Mouse (Mus musculus) intestine, embryonic 14.5 days (tissue): ENCODE measurements around the gene C1ql4. TPM values are rescaled to one million over a fixed set of nuclear protein-coding genes. Genes with fewer than 3 reads are reported as not detected.
"Not testable (repeated sequence)": the region's sequence is repeated elsewhere in the genome, so short reads cannot be mapped to it uniquely, and the experiment has no call there.

Experiments
- ATAC-seq: fragments of 200-750 bp; cut with Nextera tagmentation; replicated peaks from 2 replicates; pipeline ENCODE4 v1.8.0; 2017; ENCODE audit warnings: low read depth, moderate number of reproducible peaks, moderate TSS enrichment, moderate library complexity; ENCODE audit not compliant: low FRiP score, low TSS enrichment
- DNase-seq: peaks from one replicate; pipeline ENCODE4 v3.0.0-alpha.2; 2018; ENCODE audit warnings: low spot score
- H3K27ac ChIP-seq: fragments of 300-500 bp; sonication (generic); 2 replicates; pipeline ENCODE4 v1.5.1; 2014; ENCODE audit warnings: low read depth, mild to moderate bottlenecking, control low read depth
- H3K27me3 ChIP-seq: fragments of 300-500 bp; sonication (generic); replicated peaks from 2 replicates; pipeline ENCODE4 v1.6.1; 2014; ENCODE audit warnings: low read length, control low read depth; ENCODE audit not compliant: control insufficient read depth, insufficient read depth
- H3K36me3 ChIP-seq: fragments of 300-500 bp; sonication (generic); 2 replicates; pipeline ENCODE4 v1.6.1; 2014; ENCODE audit warnings: low read length, control low read depth; ENCODE audit not compliant: control insufficient read depth, insufficient read depth
- H3K4me1 ChIP-seq: fragments of 300-500 bp; sonication (generic); replicated peaks from 2 replicates; pipeline ENCODE4 v1.6.1; 2014; ENCODE audit warnings: low read length, control low read depth, mixed read lengths; ENCODE audit not compliant: control insufficient read depth, insufficient read depth
- H3K4me2 ChIP-seq: fragments of 300-500 bp; sonication (generic); 2 replicates; pipeline ENCODE4 v1.6.1; 2014; ENCODE audit warnings: low read length
- H3K4me3 ChIP-seq: fragments of 300-500 bp; sonication (generic); 2 replicates; pipeline ENCODE4 v1.5.1; 2014; ENCODE audit warnings: low read depth, low read length, control low read depth, mixed read lengths
- H3K9ac ChIP-seq: fragments of 300-500 bp; sonication (generic); 2 replicates; pipeline ENCODE4 v1.6.1; 2014; ENCODE audit warnings: mild to moderate bottlenecking, low read length
- H3K9me3 ChIP-seq: fragments of 300-500 bp; sonication (generic); 2 replicates; pipeline ENCODE4 v1.6.1; 2016; ENCODE audit warnings: low read length, control low read depth; ENCODE audit not compliant: control insufficient read depth
- WGBS: fragments of 180-500 bp; shearing (Covaris S2); extraction: QIAGEN DNeasy Blood & Tissue Kit; methylation state at CpG from one replicate; pipeline ENCODE4 v1.1.7; 2014; 5-methylcytosine and 5-hydroxymethylcytosine counted together
- polyA plus RNA-seq: library from polyadenylated mRNA; unstranded; fragments of >200 nt; fragmentation: Nextera tagmentation; extraction: Ambion mirVana; gene quantifications from 2 replicates; pipeline ENCODE4 v1.2.1, GENCODE M21; 2014

The C1ql4 gene
- polyA plus RNA-seq, 1 experiment from 2014 or later, result 0.16 TPM

- H3K9me3 ChIP-seq, result no peaks in the 10 kb centered on the region
- ATAC-seq, result no peak
- 33% methylated on average over 13 of the region's 13 CpGs for WGBS
- no peaks in the 10 kb centered on the region for H3K4me1 ChIP-seq
- H3K27me3 ChIP-seq, result peaks cover 19% of the 10 kb centered on the region
- peak; percentile 78 for DNase-seq
- H3K36me3 ChIP-seq, result no peaks in the 10 kb centered on the region
- peak overlapping the region; percentile 15; the same call in 1 of the 2 replicates for H3K4me2 ChIP-seq
- no peak overlapping the region for H3K4me3 ChIP-seq
- no peak overlapping the region for H3K9ac ChIP-seq
- H3K27ac ChIP-seq, result no peak overlapping the region
Observed at GRCm38 (mm10) chr15:99049473-99050253, 38.0 kb downstream of the C1ql4 start.

DNA sequence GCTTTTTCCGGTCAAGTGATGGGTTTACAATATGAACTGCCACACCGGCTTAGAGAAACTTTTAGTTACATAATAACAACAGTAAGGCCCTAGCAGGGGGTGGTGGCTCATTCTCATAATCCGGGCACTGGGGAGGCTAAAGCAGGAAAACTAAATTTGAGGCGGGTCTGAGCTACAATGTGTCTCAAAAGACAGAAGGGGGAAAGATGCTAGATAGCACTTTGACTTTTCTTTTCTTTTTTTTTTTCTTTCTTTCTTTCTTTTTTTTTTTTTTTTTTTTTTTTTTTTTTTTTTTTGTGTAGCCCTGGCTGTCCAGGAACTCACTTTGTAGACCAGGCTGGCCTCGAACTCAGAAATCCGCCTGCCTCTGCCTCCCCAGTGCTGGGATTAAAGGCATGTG, 41.9 kb downstream of the C1ql4 start:
- not testable (repeated sequence) for H3K4me1 ChIP-seq, H3K4me3 ChIP-seq, H3K27ac ChIP-seq, ATAC-seq, DNase-seq, H3K27me3 ChIP-seq, H3K36me3 ChIP-seq, H3K4me2 ChIP-seq, H3K9ac ChIP-seq, H3K9me3 ChIP-seq
- 83% methylated on average over 6 of the region's 6 CpGs for WGBS

GRCm38 (mm10) chr15:99044854-99045253, 42.8 kb downstream of the C1ql4 start:
- ATAC-seq (peak; percentile 29; the same call in 1 of the 2 replicates), DNase-seq (no peak)
- no peaks in the 10 kb centered on the region for H3K4me1 ChIP-seq
- no peaks in the 10 kb centered on the region for H3K36me3 ChIP-seq
- H3K27ac ChIP-seq, result no peak overlapping the region
- no peak overlapping the region for H3K9ac ChIP-seq
- H3K27me3 ChIP-seq, result no peaks in the 10 kb centered on the region
- 30% methylated on average over 3 of the region's 3 CpGs for WGBS
- H3K4me2 ChIP-seq, result no peak overlapping the region
- no peak overlapping the region for H3K4me3 ChIP-seq
- H3K9me3 ChIP-seq, result no peaks in the 10 kb centered on the region

- no peak overlapping the region for H3K4me2 ChIP-seq
- H3K27ac ChIP-seq, result no peak overlapping the region
- DNase-seq (no peak), ATAC-seq (no peak)
- no peaks in the 10 kb centered on the region for H3K9me3 ChIP-seq
- H3K4me3 ChIP-seq, result no peak overlapping the region
- WGBS, result 82% methylated on average over 5 of the region's 5 CpGs
- no peaks in the 10 kb centered on the region for H3K4me1 ChIP-seq
- H3K9ac ChIP-seq, result no peak overlapping the region
- no peaks in the 10 kb centered on the region for H3K27me3 ChIP-seq
- H3K36me3 ChIP-seq, result peaks cover 9% of the 10 kb centered on the region
Observed at GRCm38 (mm10) chr15:99042334-99042733, 45.3 kb downstream of the C1ql4 start.

GRCm38 (mm10) chr15:99040920-99041856, 46.4 kb downstream of the C1ql4 start:
- no peaks in the 10 kb centered on the region for H3K9me3 ChIP-seq
- 64% methylated on average over 21 of the region's 21 CpGs for WGBS
- H3K4me3 ChIP-seq, result no peak overlapping the region
- no peak overlapping the region for H3K9ac ChIP-seq
- H3K4me1 ChIP-seq, result no peaks in the 10 kb centered on the region
- peaks cover 16% of the 10 kb centered on the region for H3K36me3 ChIP-seq
- no peaks in the 10 kb centered on the region for H3K27me3 ChIP-seq
- H3K4me2 ChIP-seq, result no peak overlapping the region
- H3K27ac ChIP-seq, result no peak overlapping the region
- ATAC-seq (no peak), DNase-seq (no peak)

- DNase-seq (no peak), ATAC-seq (no peak)
- 64% methylated on average over 26 of the region's 26 CpGs for WGBS
- no peak overlapping the region for H3K27ac ChIP-seq
- no peak overlapping the region for H3K4me3 ChIP-seq
- H3K27me3 ChIP-seq, result no peaks in the 10 kb centered on the region
- no peaks in the 10 kb centered on the region for H3K9me3 ChIP-seq
- H3K9ac ChIP-seq, result no peak overlapping the region
- no peaks in the 10 kb centered on the region for H3K4me1 ChIP-seq
- H3K36me3 ChIP-seq, result peaks cover 25% of the 10 kb centered on the region
- H3K4me2 ChIP-seq, result no peak overlapping the region
Observed at GRCm38 (mm10) chr15:99039996-99040919, 47.4 kb downstream of the C1ql4 start.

- no peaks in the 10 kb centered on the region for H3K9me3 ChIP-seq
- no peaks in the 10 kb centered on the region for H3K27me3 ChIP-seq
- H3K9ac ChIP-seq, result no peak overlapping the region
- DNase-seq (no peak), ATAC-seq (no peak)
- no peak overlapping the region for H3K4me3 ChIP-seq
- peaks cover 34% of the 10 kb centered on the region for H3K36me3 ChIP-seq
- no peak overlapping the region for H3K27ac ChIP-seq
- H3K4me2 ChIP-seq, result no peak overlapping the region
- no peaks in the 10 kb centered on the region for H3K4me1 ChIP-seq
- WGBS, result 69% methylated on average over 4 of the region's 4 CpGs
Observed at GRCm38 (mm10) chr15:99039306-99039705, 48.3 kb downstream of the C1ql4 start.

DNA sequence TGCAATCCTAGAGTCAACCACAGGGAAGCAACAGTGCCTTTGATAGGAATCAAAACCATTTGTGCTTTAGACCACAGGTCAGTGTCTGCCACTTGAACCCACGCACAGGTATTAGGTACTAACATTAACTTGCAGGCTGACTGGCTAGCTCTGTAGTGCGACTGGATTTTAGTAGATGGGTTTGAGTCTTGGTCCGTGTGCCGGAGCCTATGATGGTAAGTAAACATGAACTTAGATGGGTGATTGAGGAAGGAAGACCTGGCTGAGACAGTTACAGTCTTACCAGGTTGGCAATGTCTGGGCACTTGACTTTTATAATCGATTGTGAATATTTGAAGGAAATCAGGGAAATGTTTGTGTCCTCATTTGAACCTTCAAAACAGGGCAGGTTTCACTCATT, 48.8 kb downstream of the C1ql4 start:
- no peak overlapping the region for H3K4me3 ChIP-seq
- H3K9ac ChIP-seq, result no peak overlapping the region
- H3K27ac ChIP-seq, result no peak overlapping the region
- H3K4me2 ChIP-seq, result no peak overlapping the region
- H3K4me1 ChIP-seq, result no peaks in the 10 kb centered on the region
- 91% methylated on average over 5 of the region's 5 CpGs for WGBS
- ATAC-seq, result no peak
- H3K9me3 ChIP-seq, result no peaks in the 10 kb centered on the region
- H3K36me3 ChIP-seq, result peaks cover 36% of the 10 kb centered on the region
- no peak for DNase-seq
- no peaks in the 10 kb centered on the region for H3K27me3 ChIP-seq
